Mouse (Mus musculus) ovary, adult 2 months (tissue): ENCODE data around the gene Cep57. TPM values are rescaled to one million over a fixed set of nuclear protein-coding genes. Genes with fewer than 3 reads are reported as not detected.

ENCODE experiments used
- polyA plus RNA-seq: library from polyadenylated mRNA; depleted of rRNA; stranded (reverse); fragments of >200 nt; gene quantifications from 2 replicates; pipeline ENCODE4 v1.2.3, GENCODE M21; 2012; rRNA removed

Gene Cep57
- 7.1 and 8.0 TPM in 2 replicates for polyA plus RNA-seq

GRCm38 (mm10) chr9:13826832-13827405, at the start of gene Cep57:
Cep57 (minus strand) TSS chr9:13827107.

GRCm38 (mm10) chr9:13827406-13828086, 639 bp upstream of the Cep57 start, which contains the start of gene Fam76b:
Fam76b (plus strand) TSS chr9:13827716.

Other genes starting within 250 kb of the Cep57 start
- gene Mtmr2, start 78.7 kb downstream of the Cep57 start, polyA plus RNA-seq: 23.4 and 164 TPM in 2 replicates
- 12.4 and 17.7 TPM in 2 replicates for gene Fam76b, start 609 bp upstream of the Cep57 start, polyA plus RNA-seq